Mouse (Mus musculus) liver, adult 2 months (tissue): ENCODE measurements around the gene Adamts7. TPM values are rescaled to one million over a fixed set of nuclear protein-coding genes. Genes with fewer than 3 reads are reported as not detected.

Experiments
- DNase-seq: peaks from one replicate; pipeline ENCODE4 v3.0.0-alpha.2; 2011; ENCODE audit warnings: low read depth, low spot score; ENCODE audit errors: extremely low read depth
- H3K27ac ChIP-seq: fragments of 200-500 bp; replicated peaks from 2 replicates; pipeline ENCODE4 v1.5.1; 2012; ENCODE audit warnings: low read depth, mild to moderate bottlenecking, control low read depth, inconsistent platforms, low read length; ENCODE audit not compliant: insufficient read depth
- H3K27me3 ChIP-seq: fragments of 200-500 bp; 2 replicates; pipeline ENCODE4 v1.6.1; 2012; ENCODE audit warnings: mild to moderate bottlenecking, moderate library complexity, low read length, inconsistent platforms; ENCODE audit not compliant: control insufficient read depth, insufficient read depth
- H3K36me3 ChIP-seq: fragments of 200-500 bp; 2 replicates; pipeline ENCODE4 v1.6.1; 2012; ENCODE audit warnings: low read length, inconsistent platforms; ENCODE audit not compliant: control insufficient read depth, insufficient read depth
- H3K4me1 ChIP-seq: fragments of 200-500 bp; 2 replicates; pipeline ENCODE4 v1.6.1; 2011; ENCODE audit warnings: low read length; ENCODE audit not compliant: control insufficient read depth, insufficient read depth
- H3K4me3 ChIP-seq: fragments of 200-500 bp; 2 replicates; pipeline ENCODE4 v1.5.1; 2011; ENCODE audit warnings: low read depth, mild to moderate bottlenecking, control low read depth, low read length, moderate library complexity; ENCODE audit not compliant: insufficient read depth
- H3K79me2 ChIP-seq: fragments of 200-500 bp; 2 replicates; pipeline ENCODE4 v1.6.1; 2012; ENCODE audit warnings: inconsistent platforms, mild to moderate bottlenecking, low read length, moderate library complexity; ENCODE audit not compliant: control insufficient read depth, insufficient read depth
- H3K9ac ChIP-seq: fragments of 200-500 bp; 2 replicates; pipeline ENCODE4 v1.6.1; 2012; ENCODE audit warnings: low read depth, mild to moderate bottlenecking, control low read depth, inconsistent platforms, low read length
- CTCF ChIP-seq: fragments of 200-500 bp; IDR thresholded peaks from 2 replicates; pipeline ENCODE4 v1.5.1; 2011; ENCODE audit warnings: low read depth, low read length, control low read depth
- POLR2A ChIP-seq: fragments of 200-500 bp; IDR thresholded peaks from 2 replicates; pipeline ENCODE4 v1.6.1; 2011; ENCODE audit warnings: low read length, control low read depth; ENCODE audit not compliant: insufficient read depth; ENCODE audit errors: extremely low read depth
- WGBS: fragments of 180-500 bp; shearing (Covaris S2); methylation state at CpG from one replicate; pipeline ENCODE4 v1.1.7; 2018; 5-methylcytosine and 5-hydroxymethylcytosine counted together
- polyA plus RNA-seq: library from polyadenylated mRNA; depleted of rRNA; stranded (reverse); fragments of >200 nt; gene quantifications from 2 replicates; pipeline ENCODE4 v1.2.3, GENCODE M21; 2012
- total RNA-seq: library from RNA; depleted of rRNA; stranded (reverse); fragments of >200 nt; gene quantifications from 2 replicates; pipeline ENCODE4 v1.2.3, GENCODE M21; 2014

The Adamts7 gene
- total and polyA plus RNA-seq, 2 experiments = 2.7 to 21.8 TPM

DNA sequence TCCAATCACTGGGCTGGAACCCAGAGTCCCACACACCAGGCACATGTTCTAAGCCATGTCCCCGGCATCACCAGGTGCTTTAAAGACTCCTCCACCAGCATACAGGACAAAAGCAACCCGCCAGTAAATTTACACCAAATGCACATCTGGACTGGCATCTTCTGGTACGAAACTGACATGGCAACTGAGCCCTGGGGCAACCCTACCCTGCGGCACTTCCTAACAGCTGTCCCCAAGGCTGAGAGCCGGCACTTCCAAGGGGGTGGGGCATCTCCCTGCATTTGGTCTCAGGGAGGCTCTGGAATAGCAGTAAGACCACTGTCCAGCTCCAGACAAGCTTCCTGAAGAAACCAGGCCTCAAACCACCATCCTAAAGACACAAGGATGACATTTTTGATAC, 40.4 kb downstream of the Adamts7 start:
- H3K4me1 ChIP-seq = peaks cover 4% of the 10 kb centered on the region
- H3K36me3 ChIP-seq = peaks cover 36% of the 10 kb centered on the region
- 94% methylated on average over 5 of the region's 5 CpGs for WGBS
- H3K79me2 ChIP-seq = no peaks in the 10 kb centered on the region
- H3K9ac ChIP-seq = no peak overlapping the region
- DNase-seq = no peak
- TF ChIP-seq CTCF (no peak), POLR2A (no peak)
- no peaks in the 10 kb centered on the region for H3K27me3 ChIP-seq
- no peak overlapping the region for H3K4me3 ChIP-seq
- H3K27ac ChIP-seq = no peak overlapping the region

DNA sequence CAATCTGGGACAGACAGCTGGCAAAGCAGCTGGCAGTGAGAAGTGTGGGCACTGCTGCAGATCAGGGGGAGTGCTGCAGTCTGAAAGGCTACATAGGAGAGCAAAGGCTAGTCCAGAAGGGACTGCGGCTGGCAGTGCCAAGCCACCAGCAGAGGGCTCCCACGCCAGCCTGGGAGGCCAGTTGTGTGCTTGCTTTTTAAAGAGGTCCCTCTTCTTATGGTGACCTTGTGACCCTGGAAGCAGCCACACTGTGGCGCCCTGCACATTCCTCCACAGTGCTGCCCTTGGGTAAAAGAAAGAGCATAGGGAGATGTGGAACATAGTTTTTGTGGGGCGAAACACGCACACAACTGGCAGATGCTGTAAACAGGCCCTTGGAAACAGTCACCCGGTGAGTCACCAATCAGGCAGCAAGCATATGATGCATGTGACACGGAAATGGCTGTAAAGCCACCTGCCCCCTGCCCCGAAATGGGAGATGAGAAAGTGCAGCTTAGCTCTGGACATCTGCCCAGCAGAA, 41.6 kb downstream of the Adamts7 start:
- Histone ChIP-seq H3K79me2 (no peaks in the 10 kb centered on the region), H3K4me3 (no peak overlapping the region), H3K27ac (no peak overlapping the region), H3K36me3 (peaks cover 42% of the 10 kb centered on the region), H3K9ac (no peak overlapping the region), H3K27me3 (no peaks in the 10 kb centered on the region), H3K4me1 (no peaks in the 10 kb centered on the region)
- DNase-seq = no peak
- TF ChIP-seq CTCF (peak; percentile 32; the same call in 1 of the 2 replicates), POLR2A (no peak)
- WGBS = 84% methylated on average over 8 of the region's 8 CpGs

DNA sequence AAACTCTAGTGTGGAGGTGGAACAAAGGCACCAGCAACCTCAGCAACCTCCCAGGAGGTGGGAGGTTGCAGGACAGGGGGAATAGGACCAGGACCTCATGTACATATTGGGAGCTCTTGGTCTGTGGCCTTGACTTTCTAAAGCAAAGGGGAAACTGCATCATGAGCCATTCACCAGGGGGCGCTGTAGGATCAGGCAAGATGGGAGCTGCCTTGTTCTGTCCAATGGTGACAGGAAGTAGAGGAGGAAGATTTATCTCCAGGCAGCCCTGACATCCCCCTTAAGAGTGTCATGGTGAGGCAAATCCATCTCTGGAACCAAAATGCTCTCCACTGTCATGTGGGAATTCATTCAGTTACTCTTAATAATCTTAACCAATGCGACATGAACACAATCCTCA, 43.6 kb downstream of the Adamts7 start:
- WGBS = 18% methylated on average over 2 of the region's 2 CpGs

DNA sequence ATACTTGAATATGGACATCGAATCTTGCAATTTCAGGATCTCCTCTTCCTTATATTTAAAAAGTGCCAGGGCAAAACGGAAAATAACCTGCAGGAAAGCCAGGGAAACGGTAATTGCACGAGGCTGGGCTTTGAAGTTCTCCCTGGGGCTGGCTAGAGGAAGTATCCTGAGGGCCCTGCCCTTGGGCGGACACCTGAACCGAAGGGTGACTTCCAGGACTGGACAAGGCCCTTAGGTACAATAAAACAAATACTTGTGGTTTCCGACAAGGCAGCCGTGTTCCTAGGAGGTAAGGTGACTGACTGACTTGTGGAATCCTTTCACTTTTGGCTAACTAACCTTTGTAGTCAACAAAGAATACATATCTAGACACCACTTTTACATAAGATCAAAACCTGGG, 44.9 kb downstream of the Adamts7 start:
- Histone ChIP-seq H3K9ac (no peak overlapping the region), H3K4me3 (no peak overlapping the region), H3K79me2 (no peaks in the 10 kb centered on the region), H3K4me1 (no peaks in the 10 kb centered on the region), H3K36me3 (peaks cover 54% of the 10 kb centered on the region), H3K27me3 (no peaks in the 10 kb centered on the region), H3K27ac (no peak overlapping the region)
- no peak for DNase-seq
- TF ChIP-seq CTCF = no peak
- TF ChIP-seq POLR2A = no peak
- WGBS = 86% methylated on average over 8 of the region's 8 CpGs

More for the DNA sequence above, 43.6 kb downstream of the Adamts7 start:
- TF ChIP-seq CTCF = peak; percentile 74
- TF ChIP-seq POLR2A = no peak
- Histone ChIP-seq H3K4me3 (no peak overlapping the region), H3K9ac (no peak overlapping the region), H3K4me1 (no peaks in the 10 kb centered on the region), H3K79me2 (no peaks in the 10 kb centered on the region), H3K27me3 (no peaks in the 10 kb centered on the region), H3K36me3 (peaks cover 49% of the 10 kb centered on the region), H3K27ac (no peak overlapping the region)
- DNase-seq = peak; percentile 61

DNA sequence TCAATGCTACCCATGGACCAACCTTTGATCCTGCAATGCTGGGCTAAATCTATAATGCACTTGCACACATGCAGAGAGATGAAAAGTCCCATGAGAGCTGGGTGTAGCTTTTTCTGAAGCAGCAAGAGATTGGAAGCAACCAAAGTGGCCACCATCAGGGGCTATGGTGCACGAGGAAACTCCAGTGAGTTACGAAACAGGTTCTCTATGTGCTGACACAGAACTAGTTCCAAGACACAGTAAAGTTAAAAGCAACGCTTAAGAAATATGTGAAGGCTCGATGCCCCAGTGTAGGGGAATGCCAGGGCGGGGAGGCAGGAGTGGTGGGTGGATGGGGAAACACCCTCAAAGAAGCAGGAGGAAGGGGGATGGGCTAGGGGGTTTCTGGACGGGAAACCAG, 45.8 kb downstream of the Adamts7 start:
- TF ChIP-seq CTCF (no peak), POLR2A (no peak)

DNA sequence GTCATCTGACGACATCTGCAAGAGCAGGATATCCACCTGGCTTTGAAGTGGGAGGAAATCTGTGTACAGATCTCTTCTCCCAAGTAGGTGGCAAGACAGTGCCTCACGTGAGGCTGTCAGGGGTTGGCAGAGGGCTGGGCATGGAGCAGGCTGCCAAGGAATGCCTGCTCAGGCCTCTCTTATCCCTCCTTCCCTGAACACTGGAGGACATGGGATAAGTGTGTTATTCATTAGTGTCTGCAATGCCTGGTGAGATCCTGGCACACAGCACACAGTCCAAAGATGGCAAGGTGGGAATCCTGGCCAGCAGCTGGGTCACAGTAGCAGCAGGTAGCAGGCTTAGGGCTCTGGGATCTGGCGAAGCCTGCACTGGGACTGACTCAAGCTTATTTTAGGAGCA, 50.3 kb downstream of the Adamts7 start:
- Histone ChIP-seq H3K36me3 (peaks cover 43% of the 10 kb centered on the region), H3K27ac (no peak overlapping the region), H3K9ac (no peak overlapping the region), H3K4me3 (no peak overlapping the region), H3K4me1 (no peaks in the 10 kb centered on the region; the same call in 1 of the 2 replicates), H3K27me3 (no peaks in the 10 kb centered on the region), H3K79me2 (no peaks in the 10 kb centered on the region)
- DNase-seq = no peak
- TF ChIP-seq POLR2A (no peak), CTCF (no peak)
- 87% methylated on average over 3 of the region's 3 CpGs for WGBS

More for the DNA sequence above, 45.8 kb downstream of the Adamts7 start:
- peaks cover 55% of the 10 kb centered on the region for H3K36me3 ChIP-seq
- no peak overlapping the region for H3K9ac ChIP-seq
- no peaks in the 10 kb centered on the region for H3K27me3 ChIP-seq
- 74% methylated on average over 6 of the region's 6 CpGs for WGBS
- DNase-seq = no peak
- no peak overlapping the region for H3K4me3 ChIP-seq
- H3K4me1 ChIP-seq = no peaks in the 10 kb centered on the region
- H3K27ac ChIP-seq = no peak overlapping the region
- no peaks in the 10 kb centered on the region for H3K79me2 ChIP-seq
